Mouse (Mus musculus): ENCODE results near the gene Rassf1. TPM values are rescaled to one million over a fixed set of nuclear protein-coding genes. Genes with fewer than 3 reads are reported as not detected.

The Rassf1 gene
- total RNA-seq, 2 experiments from 2014 or later: 31.4 to 35.2 TPM

Other genes with a start within 250 kb of the Rassf1 start
- not detected in 2 replicates for gene Hemk1, start 213.2 kb upstream of the Rassf1 start, total RNA-seq (2015; ENCODE audit: low replicate concordance)
- 0.15 and 3.9 TPM in 2 replicates for gene Hemk1, start 213.2 kb upstream of the Rassf1 start, total RNA-seq (2017; ENCODE audit: low replicate concordance)
- gene 6430571L13Rik, start 211.0 kb upstream of the Rassf1 start, total RNA-seq (2015; ENCODE audit: low replicate concordance): not detected in 2 replicates
- gene 6430571L13Rik, start 211.0 kb upstream of the Rassf1 start, total RNA-seq (2017; ENCODE audit: low replicate concordance): not detected in 2 replicates
- not detected in 2 replicates for gene Cacna2d2, start 151.9 kb upstream of the Rassf1 start, total RNA-seq (2015; ENCODE audit: low replicate concordance)
- gene Cacna2d2, start 151.9 kb upstream of the Rassf1 start, total RNA-seq (2017; ENCODE audit: low replicate concordance): not detected in 2 replicates
- 0.72 and 3.8 TPM in 2 replicates for gene Tmem115, start 17.6 kb upstream of the Rassf1 start, total RNA-seq (2015; ENCODE audit: low replicate concordance)
- gene Tmem115, start 17.6 kb upstream of the Rassf1 start, total RNA-seq (2017; ENCODE audit: low replicate concordance): 2.6 and 8.4 TPM in 2 replicates
- not detected in 2 replicates for gene Cyb561d2, start 9.4 kb upstream of the Rassf1 start, total RNA-seq (2015; ENCODE audit: low replicate concordance)
- gene Cyb561d2, start 9.4 kb upstream of the Rassf1 start, total RNA-seq (2017; ENCODE audit: low replicate concordance): 1.8 and 2.9 TPM in 2 replicates
- 1.4 and 31.4 TPM in 2 replicates for gene Nprl2, start 9.3 kb upstream of the Rassf1 start, total RNA-seq (2015; ENCODE audit: low replicate concordance)
- 1.1 and 1.2 TPM in 2 replicates for gene Nprl2, start 9.3 kb upstream of the Rassf1 start, total RNA-seq (2017; ENCODE audit: low replicate concordance)
- gene Zmynd10, start 4.3 kb upstream of the Rassf1 start, total RNA-seq (2015; ENCODE audit: low replicate concordance): not detected in 2 replicates
- not detected in 2 replicates for gene Zmynd10, start 4.3 kb upstream of the Rassf1 start, total RNA-seq (2017; ENCODE audit: low replicate concordance)
- 9.6 and 16.9 TPM in 2 replicates for gene Tusc2, start 11.7 kb downstream of the Rassf1 start, total RNA-seq (2015; ENCODE audit: low replicate concordance)
- 8.9 and 19.1 TPM in 2 replicates for gene Tusc2, start 11.7 kb downstream of the Rassf1 start, total RNA-seq (2017; ENCODE audit: low replicate concordance)
- 2.5 and 6.5 TPM in 2 replicates for gene Hyal2, start 16.4 kb downstream of the Rassf1 start, total RNA-seq (2015; ENCODE audit: low replicate concordance)
- gene Hyal2, start 16.4 kb downstream of the Rassf1 start, total RNA-seq (2017; ENCODE audit: low replicate concordance): 0.30 and 4.5 TPM in 2 replicates
- gene Hyal1, start 25.4 kb downstream of the Rassf1 start, total RNA-seq (2015; ENCODE audit: low replicate concordance): 7.1 and 12.6 TPM in 2 replicates
- 8.0 TPM in 1 of 2 replicates, not detected in the other for gene Hyal1, start 25.4 kb downstream of the Rassf1 start, total RNA-seq (2017; ENCODE audit: low replicate concordance)
- gene Naa80, start 27.3 kb downstream of the Rassf1 start, total RNA-seq (2015; ENCODE audit: low replicate concordance): 15.5 and 24.5 TPM in 2 replicates
- gene Naa80, start 27.3 kb downstream of the Rassf1 start, total RNA-seq (2017; ENCODE audit: low replicate concordance): 12.3 and 17.7 TPM in 2 replicates
- gene Hyal3, start 29.3 kb downstream of the Rassf1 start, total RNA-seq (2015; ENCODE audit: low replicate concordance): 4.2 and 8.6 TPM in 2 replicates
- gene Hyal3, start 29.3 kb downstream of the Rassf1 start, total RNA-seq (2017; ENCODE audit: low replicate concordance): 0.64 TPM in 1 of 2 replicates, not detected in the other
- 206 and 249 TPM in 2 replicates for gene Ifrd2, start 36.1 kb downstream of the Rassf1 start, total RNA-seq (2015; ENCODE audit: low replicate concordance)
- gene Ifrd2, start 36.1 kb downstream of the Rassf1 start, total RNA-seq (2017; ENCODE audit: low replicate concordance): 122 and 166 TPM in 2 replicates
- not detected in 2 replicates for gene Sema3b, start 57.7 kb downstream of the Rassf1 start, total RNA-seq (2015; ENCODE audit: low replicate concordance)
- gene Sema3b, start 57.7 kb downstream of the Rassf1 start, total RNA-seq (2017; ENCODE audit: low replicate concordance): not detected in 2 replicates
- 382 and 420 TPM in 2 replicates for gene Gnai2, start 83.8 kb downstream of the Rassf1 start, total RNA-seq (2015; ENCODE audit: low replicate concordance)
- gene Gnai2, start 83.8 kb downstream of the Rassf1 start, total RNA-seq (2017; ENCODE audit: low replicate concordance): 334 and 357 TPM in 2 replicates
- gene Slc38a3, start 118.0 kb downstream of the Rassf1 start, total RNA-seq (2015; ENCODE audit: low replicate concordance): not detected in 2 replicates
- not detected in 2 replicates for gene Slc38a3, start 118.0 kb downstream of the Rassf1 start, total RNA-seq (2017; ENCODE audit: low replicate concordance)
- gene Gnat1, start 128.2 kb downstream of the Rassf1 start, total RNA-seq (2015; ENCODE audit: low replicate concordance): not detected in 2 replicates
- 1.9 TPM in 1 of 2 replicates, not detected in the other for gene Gnat1, start 128.2 kb downstream of the Rassf1 start, total RNA-seq (2017; ENCODE audit: low replicate concordance)
- gene Sema3f, start 158.9 kb downstream of the Rassf1 start, total RNA-seq (2015; ENCODE audit: low replicate concordance): not detected in 2 replicates
- gene Sema3f, start 158.9 kb downstream of the Rassf1 start, total RNA-seq (2017; ENCODE audit: low replicate concordance): not detected in 2 replicates
- gene Rbm5, start 219.4 kb downstream of the Rassf1 start, total RNA-seq (2015; ENCODE audit: low replicate concordance): 269 and 283 TPM in 2 replicates
- gene Rbm5, start 219.4 kb downstream of the Rassf1 start, total RNA-seq (2017; ENCODE audit: low replicate concordance): 374 and 383 TPM in 2 replicates